Mouse (Mus musculus): ENCODE measurements at regions not wholly inside any gene's neighbourhood (a gene's known extent, or its start where the extent isn't known, plus 50 kb on each side); places are given as distances from the start of the nearest gene placed in this dataset.

- ATAC-seq (ENCODE audit: insufficient read depth): no peak
- TF ChIP-seq CTCF (IDR thresholded peaks at IDR 0.05; ENCODE audit: low read depth): no peak
- no peak overlapping the region for H3K4me3 ChIP-seq (ENCODE audit: low read depth, low read length)
- no peaks in the 10 kb centered on the region for H3K4me1 ChIP-seq (ENCODE audit: insufficient read depth)
- no peak overlapping the region for H3K4me2 ChIP-seq
- no peak overlapping the region for H3K27ac ChIP-seq (ENCODE audit: low read depth)
- H3K27me3 ChIP-seq (ENCODE audit: insufficient read depth, low read length): no peaks in the 10 kb centered on the region
- no peaks in the 10 kb centered on the region for H3K36me3 ChIP-seq (ENCODE audit: insufficient read depth)
- no peak overlapping the region for H3K9ac ChIP-seq
- DNase-seq: no peak
- no peaks in the 10 kb centered on the region for H3K9me3 ChIP-seq (ENCODE audit: low read depth, low read length)
These were observed 105.2 kb upstream of the Col5a2 start for GRCm38 (mm10) chr1:45608316-45608715.

GRCm38 (mm10) chr1:45619008-45619407, 115.9 kb upstream of the Col5a2 start:
- no peaks in the 10 kb centered on the region for H3K9me3 ChIP-seq (ENCODE audit: low read depth, low read length)
- H3K27ac ChIP-seq (ENCODE audit: low read depth): peak overlapping the region; percentile 0; the same call in 1 of the 2 replicates
- no peaks in the 10 kb centered on the region for H3K36me3 ChIP-seq (ENCODE audit: insufficient read depth)
- no peak for TF ChIP-seq CTCF (IDR thresholded peaks at IDR 0.05; ENCODE audit: low read depth)
- ATAC-seq (ENCODE audit: insufficient read depth): 0 out of 2 replicates have a peak, but pooled peaks have one; percentile 28
- H3K27me3 ChIP-seq (ENCODE audit: insufficient read depth, low read length): no peaks in the 10 kb centered on the region
- H3K4me2 ChIP-seq: no peak overlapping the region
- 28% methylated on average over 2 of the region's 2 CpGs for whole genome bisulfite sequencing
- H3K4me3 ChIP-seq (ENCODE audit: low read depth, low read length): no peak overlapping the region
- no peaks in the 10 kb centered on the region for H3K4me1 ChIP-seq (ENCODE audit: insufficient read depth)
- H3K9ac ChIP-seq: no peak overlapping the region
- DNase-seq: peak; percentile 65

GRCm38 (mm10) chr1:45625921-45626320, 122.8 kb upstream of the Col5a2 start:
- Histone ChIP-seq H3K27me3 (ENCODE audit: insufficient read depth, low read length) (no peaks in the 10 kb centered on the region), H3K4me1 (ENCODE audit: insufficient read depth) (0 out of 2 replicates have a peak, but pooled peaks cover 3% of the 10 kb centered on the region), H3K9ac (no peak overlapping the region), H3K4me3 (ENCODE audit: low read depth, low read length) (no peak overlapping the region), H3K4me2 (no peak overlapping the region), H3K36me3 (ENCODE audit: insufficient read depth) (no peaks in the 10 kb centered on the region), H3K9me3 (ENCODE audit: low read depth, low read length) (no peaks in the 10 kb centered on the region), H3K27ac (ENCODE audit: low read depth) (no peak overlapping the region)
- 55% methylated on average over 5 of the region's 5 CpGs for WGBS
- ATAC-seq (ENCODE audit: insufficient read depth) (no peak), DNase-seq (peak; percentile 50)
- no peak for TF ChIP-seq CTCF (IDR thresholded peaks at IDR 0.05; ENCODE audit: low read depth)

GRCm38 (mm10) chr1:45626733-45627132, 123.7 kb upstream of the Col5a2 start:
- 51% methylated on average over 2 of the region's 2 CpGs for WGBS
- Histone ChIP-seq H3K4me1 (ENCODE audit: insufficient read depth) (0 out of 2 replicates have a peak, but pooled peaks cover 3% of the 10 kb centered on the region), H3K27me3 (ENCODE audit: insufficient read depth, low read length) (no peaks in the 10 kb centered on the region), H3K4me2 (no peak overlapping the region), H3K4me3 (ENCODE audit: low read depth, low read length) (no peak overlapping the region), H3K27ac (ENCODE audit: low read depth) (no peak overlapping the region), H3K36me3 (ENCODE audit: insufficient read depth) (no peaks in the 10 kb centered on the region), H3K9me3 (ENCODE audit: low read depth, low read length) (no peaks in the 10 kb centered on the region), H3K9ac (no peak overlapping the region)
- no peak for TF ChIP-seq CTCF (IDR thresholded peaks at IDR 0.05; ENCODE audit: low read depth)
- ATAC-seq (ENCODE audit: insufficient read depth): no peak
- DNase-seq: no peak

GRCm38 (mm10) chr1:45627840-45628239, 124.8 kb upstream of the Col5a2 start:
- H3K27me3 ChIP-seq (ENCODE audit: insufficient read depth, low read length): no peaks in the 10 kb centered on the region
- no peak overlapping the region for H3K4me2 ChIP-seq
- ATAC-seq (ENCODE audit: insufficient read depth): peak; percentile 82
- H3K4me3 ChIP-seq (ENCODE audit: low read depth, low read length): no peak overlapping the region
- TF ChIP-seq CTCF (IDR thresholded peaks at IDR 0.05; ENCODE audit: low read depth): peak; percentile 76
- WGBS: 7% methylated on average over 2 of the region's 2 CpGs
- no peak overlapping the region for H3K27ac ChIP-seq (ENCODE audit: low read depth)
- DNase-seq: peak; percentile 91
- H3K9ac ChIP-seq: no peak overlapping the region
- 0 out of 2 replicates have a peak, but pooled peaks cover 2% of the 10 kb centered on the region for H3K9me3 ChIP-seq (ENCODE audit: low read depth, low read length)
- 0 out of 2 replicates have a peak, but pooled peaks cover 3% of the 10 kb centered on the region for H3K4me1 ChIP-seq (ENCODE audit: insufficient read depth)
- H3K36me3 ChIP-seq (ENCODE audit: insufficient read depth): no peaks in the 10 kb centered on the region

- no peak for DNase-seq
- no peak for TF ChIP-seq CTCF (IDR thresholded peaks at IDR 0.05; ENCODE audit: low read depth)
- no peak overlapping the region for H3K4me3 ChIP-seq (ENCODE audit: low read depth, low read length)
These were observed 144.2 kb upstream of the Col5a2 start for GRCm38 (mm10) chr1:45647301-45647700.

GRCm38 (mm10) chr1:45653248-45653647, 141.7 kb upstream of the Wdr75 start:
- no peak overlapping the region for H3K27ac ChIP-seq (ENCODE audit: low read depth)
- H3K27me3 ChIP-seq (ENCODE audit: insufficient read depth, low read length): no peaks in the 10 kb centered on the region
- DNase-seq (no peak), ATAC-seq (ENCODE audit: insufficient read depth) (no peak)
- no peak for TF ChIP-seq CTCF (IDR thresholded peaks at IDR 0.05; ENCODE audit: low read depth)
- H3K4me2 ChIP-seq: no peak overlapping the region
- no peak overlapping the region for H3K4me3 ChIP-seq (ENCODE audit: low read depth, low read length)
- H3K4me1 ChIP-seq (ENCODE audit: insufficient read depth): no peaks in the 10 kb centered on the region
- 82% methylated on average over 3 of the region's 3 CpGs for WGBS
- no peaks in the 10 kb centered on the region for H3K36me3 ChIP-seq (ENCODE audit: insufficient read depth)
- H3K9me3 ChIP-seq (ENCODE audit: low read depth, low read length): no peaks in the 10 kb centered on the region
- no peak overlapping the region for H3K9ac ChIP-seq

More at GRCm38 (mm10) chr1:45647301-45647700, 144.2 kb upstream of the Col5a2 start:
- no peak for ATAC-seq (ENCODE audit: insufficient read depth)
- H3K9ac ChIP-seq: no peak overlapping the region
- H3K4me1 ChIP-seq (ENCODE audit: insufficient read depth): no peaks in the 10 kb centered on the region
- H3K36me3 ChIP-seq (ENCODE audit: insufficient read depth): no peaks in the 10 kb centered on the region
- H3K4me2 ChIP-seq: no peak overlapping the region
- H3K9me3 ChIP-seq (ENCODE audit: low read depth, low read length): no peaks in the 10 kb centered on the region
- no peaks in the 10 kb centered on the region for H3K27me3 ChIP-seq (ENCODE audit: insufficient read depth, low read length)
- no peak overlapping the region for H3K27ac ChIP-seq (ENCODE audit: low read depth)
